In genomic region chr5:112335473-112335872, GRCm38 (mm10) we compare ENCODE assay signal across 10 mouse cellular contexts. TPM values are rescaled to one million over a fixed set of nuclear protein-coding genes. Genes with fewer than 3 reads are reported as not detected.
DNase-seq lines count a peak whose midpoint lies in the region; ATAC-seq and TF ChIP-seq lines count a peak whose summit lies in the region.
"Had no signal": no experiment of that assay in that cellular context is flagged by ENCODE, and none has a peak within 500 bp of the region (broad histone marks: within the 10 kb centered on the region; RNA-seq: fewer than 3 reads in every experiment).

No protein-coding gene starts in this region.

- H3K36me3 ChIP-seq in forebrain, embryonic 10.5 days (replicated peaks) = peaks cover 98% of the 10 kb centered on the region
- H3K36me3 ChIP-seq in forebrain, embryonic 13.5 days (ENCODE audit: poor library complexity, severe bottlenecking) = peaks cover 94% of the 10 kb centered on the region
- H3K36me3 ChIP-seq in stomach, embryonic 15.5 days = peaks cover 80% of the 10 kb centered on the region

- peak; percentile 60; the same call in 1 of the 2 replicates for TF ChIP-seq CTCF in embryonic fibroblast, embryonic 13.5 days (IDR thresholded peaks at IDR 0.05; ENCODE audit: borderline replicate concordance, insufficient read depth, low read length)

- no peak for TF ChIP-seq POLR2A in embryonic fibroblast, embryonic 13.5 days (IDR thresholded peaks at IDR 0.05; ENCODE audit: low read depth, low read length)

- no peak for ATAC-seq in forebrain, embryonic 13.5 days
- ATAC-seq in megakaryocyte-erythroid progenitor cell, adult 5-6 weeks (replicated peaks; ENCODE audit: low FRiP score, low TSS enrichment, poor library complexity, severe bottlenecking) = peak; percentile 73
- ATAC-seq in stomach, embryonic 15.5 days (ENCODE audit: insufficient read depth, low FRiP score, low read depth) = peak; percentile 6; the same call in 1 of the 2 replicates
- ATAC-seq: Patski had no signal

- DNase-seq in forebrain, embryonic 10.5 days (ENCODE audit: extremely low spot score, low spot score) = peak; percentile 34
- DNase-seq in urinary bladder, postnatal 14 days (ENCODE audit: low spot score) = peak; percentile 47
- no peak for DNase-seq in urinary bladder, adult 2 months (ENCODE audit: low spot score)
- DNase-seq in kidney, postnatal 36 days = peak; percentile 43 to 82

- no peaks in the 10 kb centered on the region for H3K9me3 ChIP-seq in forebrain, embryonic 10.5 days
- H3K9me3 ChIP-seq in forebrain, embryonic 13.5 days (replicated peaks) = no peaks in the 10 kb centered on the region
- no peaks in the 10 kb centered on the region for H3K9me3 ChIP-seq in stomach, embryonic 15.5 days
- H3K9me3 ChIP-seq: heart, embryonic 15.5 days had no signal

- no peak overlapping the region for H3K4me2 ChIP-seq in forebrain, embryonic 13.5 days
- H3K4me2 ChIP-seq in stomach, embryonic 15.5 days = no peak overlapping the region
- H3K4me2 ChIP-seq: heart, embryonic 15.5 days had no signal

- H3K4me3 ChIP-seq in forebrain, embryonic 10.5 days = no peak overlapping the region
- H3K4me3 ChIP-seq in forebrain, embryonic 13.5 days = no peak overlapping the region
- no peak overlapping the region for H3K4me3 ChIP-seq in embryonic fibroblast, embryonic 13.5 days (ENCODE audit: insufficient read depth, low read length)
- H3K4me3 ChIP-seq in stomach, embryonic 15.5 days (replicated peaks) = no peak overlapping the region
- H3K4me3 ChIP-seq: heart, embryonic 15.5 days had no signal

- no peaks in the 10 kb centered on the region for H3K4me1 ChIP-seq in forebrain, embryonic 10.5 days
- no peaks in the 10 kb centered on the region for H3K4me1 ChIP-seq in forebrain, embryonic 13.5 days
- no peaks in the 10 kb centered on the region for H3K4me1 ChIP-seq in embryonic fibroblast, embryonic 13.5 days (ENCODE audit: control insufficient read depth, insufficient read depth, low read length)
- no peaks in the 10 kb centered on the region for H3K4me1 ChIP-seq in stomach, embryonic 15.5 days
- H3K4me1 ChIP-seq: heart, embryonic 15.5 days had no signal

- no peak overlapping the region for H3K27ac ChIP-seq in forebrain, embryonic 10.5 days
- no peak overlapping the region for H3K27ac ChIP-seq in forebrain, embryonic 13.5 days
- H3K27ac ChIP-seq in embryonic fibroblast, embryonic 13.5 days (ENCODE audit: insufficient read depth, low read length) = no peak overlapping the region
- no peak overlapping the region for H3K27ac ChIP-seq in stomach, embryonic 15.5 days
- H3K27ac ChIP-seq: heart, embryonic 15.5 days had no signal

- WGBS in forebrain, embryonic 10.5 days = 26% methylated on average over 2 of the region's 2 CpGs
- 16% methylated on average over 2 of the region's 2 CpGs for WGBS in forebrain, embryonic 13.5 days
- 19% methylated on average over 2 of the region's 2 CpGs for WGBS in stomach, embryonic 15.5 days

- H3K27me3 ChIP-seq in forebrain, embryonic 10.5 days (ENCODE audit: poor library complexity, severe bottlenecking) = no peaks in the 10 kb centered on the region
- no peaks in the 10 kb centered on the region for H3K27me3 ChIP-seq in forebrain, embryonic 13.5 days
- no peaks in the 10 kb centered on the region for H3K27me3 ChIP-seq in stomach, embryonic 15.5 days (replicated peaks)
- H3K27me3 ChIP-seq: heart, embryonic 15.5 days; Patski had no signal

- H3K9ac ChIP-seq in forebrain, embryonic 13.5 days = no peak overlapping the region
- H3K9ac ChIP-seq in stomach, embryonic 15.5 days = no peak overlapping the region
- H3K9ac ChIP-seq: heart, embryonic 15.5 days had no signal

RNA-seq across cellular contexts. Expression of gene Srrd, which starts 7.4 kb away (rescaled TPM):
- polyA plus RNA-seq in forebrain, embryonic 10.5 days (2016; fragmentation: Nextera tagmentation; extraction: Ambion mirVana) = 47.2 and 48.9 TPM in 2 replicates
- 47.3 and 57.6 TPM in 2 replicates for polyA plus RNA-seq in forebrain, embryonic 13.5 days (2015; fragmentation: Nextera tagmentation; extraction: Ambion mirVana)
- polyA plus RNA-seq in urinary bladder, adult 2 months (2012; rRNA removed) = 26.3 and 28.7 TPM in 2 replicates
- polyA plus RNA-seq in embryonic fibroblast, embryonic 13.5 days (2011; ENCODE audit: insufficient read length, low read depth, missing spikeins) = 19.2 and 24.2 TPM in 2 replicates
- total RNA-seq in megakaryocyte-erythroid progenitor cell, adult 5-6 weeks (2014; fragmentation: Nextera tagmentation) = 17.6 and 30.6 TPM in 2 replicates
- total RNA-seq in megakaryocyte-erythroid progenitor cell, adult 5-6 weeks (2017) = 16.2 and 18.7 TPM in 2 replicates
- 34.0 and 37.3 TPM in 2 replicates for polyA plus RNA-seq in stomach, embryonic 15.5 days (2015; fragmentation: Nextera tagmentation; extraction: Ambion mirVana)

RNA-seq across cellular contexts. Expression of gene Hps4, which starts 7.4 kb away (rescaled TPM):
- 32.7 and 33.6 TPM in 2 replicates for polyA plus RNA-seq in forebrain, embryonic 10.5 days (2016; fragmentation: Nextera tagmentation; extraction: Ambion mirVana)
- 28.9 and 33.0 TPM in 2 replicates for polyA plus RNA-seq in forebrain, embryonic 13.5 days (2015; fragmentation: Nextera tagmentation; extraction: Ambion mirVana)
- polyA plus RNA-seq in urinary bladder, adult 2 months (2012; rRNA removed) = 23.6 and 24.3 TPM in 2 replicates
- polyA plus RNA-seq in embryonic fibroblast, embryonic 13.5 days (2011; ENCODE audit: insufficient read length, low read depth, missing spikeins) = 19.9 and 24.3 TPM in 2 replicates
- total RNA-seq in megakaryocyte-erythroid progenitor cell, adult 5-6 weeks (2014; fragmentation: Nextera tagmentation) = 18.6 and 41.1 TPM in 2 replicates
- 5.9 and 9.6 TPM in 2 replicates for total RNA-seq in megakaryocyte-erythroid progenitor cell, adult 5-6 weeks (2017)
- polyA plus RNA-seq in stomach, embryonic 15.5 days (2015; fragmentation: Nextera tagmentation; extraction: Ambion mirVana) = 31.7 and 32.9 TPM in 2 replicates

RNA-seq across cellular contexts. Expression of gene Tfip11, which starts 9.3 kb away (rescaled TPM):
- 41.7 and 42.0 TPM in 2 replicates for polyA plus RNA-seq in forebrain, embryonic 10.5 days (2016; fragmentation: Nextera tagmentation; extraction: Ambion mirVana)
- 29.9 and 35.7 TPM in 2 replicates for polyA plus RNA-seq in forebrain, embryonic 13.5 days (2015; fragmentation: Nextera tagmentation; extraction: Ambion mirVana)
- 21.6 and 24.2 TPM in 2 replicates for polyA plus RNA-seq in urinary bladder, adult 2 months (2012; rRNA removed)
- 15.6 and 21.8 TPM in 2 replicates for polyA plus RNA-seq in embryonic fibroblast, embryonic 13.5 days (2011; ENCODE audit: insufficient read length, low read depth, missing spikeins)
- 32.1 and 33.3 TPM in 2 replicates for total RNA-seq in megakaryocyte-erythroid progenitor cell, adult 5-6 weeks (2014; fragmentation: Nextera tagmentation)
- total RNA-seq in megakaryocyte-erythroid progenitor cell, adult 5-6 weeks (2017) = 14.7 and 22.6 TPM in 2 replicates
- 23.3 and 25.3 TPM in 2 replicates for polyA plus RNA-seq in stomach, embryonic 15.5 days (2015; fragmentation: Nextera tagmentation; extraction: Ambion mirVana)

RNA-seq across cellular contexts. Expression of gene Gm6583, which starts 20.4 kb away (rescaled TPM):
- polyA plus RNA-seq in forebrain, embryonic 10.5 days (2016; fragmentation: Nextera tagmentation; extraction: Ambion mirVana) = 0.19 and 0.31 TPM in 2 replicates
- polyA plus RNA-seq in forebrain, embryonic 13.5 days (2015; fragmentation: Nextera tagmentation; extraction: Ambion mirVana) = 0.18 and 0.23 TPM in 2 replicates
- not detected in 2 replicates for polyA plus RNA-seq in urinary bladder, adult 2 months (2012; rRNA removed)
- polyA plus RNA-seq in embryonic fibroblast, embryonic 13.5 days (2011; ENCODE audit: insufficient read length, low read depth, missing spikeins) = not detected in 2 replicates
- not detected in 2 replicates for total RNA-seq in megakaryocyte-erythroid progenitor cell, adult 5-6 weeks (2014; fragmentation: Nextera tagmentation)
- not detected in 2 replicates for total RNA-seq in megakaryocyte-erythroid progenitor cell, adult 5-6 weeks (2017)
- polyA plus RNA-seq in stomach, embryonic 15.5 days (2015; fragmentation: Nextera tagmentation; extraction: Ambion mirVana) = 0.22 and 0.24 TPM in 2 replicates

RNA-seq across cellular contexts. Expression of gene Tpst2, which starts 59.0 kb away (rescaled TPM):
- polyA plus RNA-seq in forebrain, embryonic 10.5 days (2016; fragmentation: Nextera tagmentation; extraction: Ambion mirVana) = 36.7 and 37.7 TPM in 2 replicates
- polyA plus RNA-seq in forebrain, embryonic 13.5 days (2015; fragmentation: Nextera tagmentation; extraction: Ambion mirVana) = 28.4 and 29.8 TPM in 2 replicates
- 20.7 and 29.1 TPM in 2 replicates for polyA plus RNA-seq in urinary bladder, adult 2 months (2012; rRNA removed)
- 39.6 and 48.3 TPM in 2 replicates for polyA plus RNA-seq in embryonic fibroblast, embryonic 13.5 days (2011; ENCODE audit: insufficient read length, low read depth, missing spikeins)
- 37.4 and 43.4 TPM in 2 replicates for total RNA-seq in megakaryocyte-erythroid progenitor cell, adult 5-6 weeks (2014; fragmentation: Nextera tagmentation)
- total RNA-seq in megakaryocyte-erythroid progenitor cell, adult 5-6 weeks (2017) = 17.6 and 27.3 TPM in 2 replicates
- polyA plus RNA-seq in stomach, embryonic 15.5 days (2015; fragmentation: Nextera tagmentation; extraction: Ambion mirVana) = 40.8 and 44.4 TPM in 2 replicates
